Mouse (Mus musculus): ENCODE results near the gene Olfr229. TPM values are rescaled to one million over a fixed set of nuclear protein-coding genes. Genes with fewer than 3 reads are reported as not detected.
"Not testable (repeated sequence)": the region's sequence is repeated elsewhere in the genome, so short reads cannot be mapped to it uniquely, and the experiment has no call there.

Olfr229 gene
- polyA plus RNA-seq, 1 experiment from 2014 or later = not detected

DNA sequence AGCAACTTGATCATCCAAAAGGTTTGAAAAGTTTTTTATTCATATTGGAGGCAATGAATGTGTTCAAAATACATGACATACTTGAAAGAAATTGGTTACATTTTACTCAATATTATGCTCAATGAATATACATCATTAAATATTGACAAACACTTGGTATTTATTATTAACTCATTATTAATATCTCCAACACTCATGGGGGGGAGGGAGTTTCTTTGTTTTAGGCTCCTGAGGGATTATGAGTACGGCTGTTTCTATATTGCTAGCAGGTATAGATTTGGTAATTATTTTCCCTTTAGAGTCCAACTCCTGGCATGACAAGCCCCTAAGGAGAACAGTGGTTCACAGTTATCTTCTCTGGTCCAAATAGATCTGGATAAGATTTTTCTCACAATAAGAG, 30.1 kb downstream of the Olfr229 start, which contains the start of gene Olfr974:
Gene Olfr974, plus strand, starts transcription at position 301 of the 400 bp plus-strand sequence.
- WGBS = 88% methylated on average over 1 of the region's 1 CpGs
- Histone ChIP-seq H3K4me3 (ENCODE audit: low read depth, low read length) (no peak within 1 kb of the TSS), H3K27ac (ENCODE audit: low read depth, low read length) (no peak within 1 kb of the TSS), H3K9me3 (ENCODE audit: control insufficient read depth, low read length) (no peaks in the 10 kb centered on the region), H3K36me3 (ENCODE audit: control insufficient read depth, insufficient read depth, low read length) (no peaks in the 10 kb centered on the region), H3K4me2 (ENCODE audit: low read depth, low read length, severe bottlenecking) (no peak within 1 kb of the TSS), H3K4me1 (replicated peaks; ENCODE audit: control insufficient read depth, insufficient read depth, low read length) (no peaks in the 10 kb centered on the region), H3K9ac (ENCODE audit: low read length) (no peak within 1 kb of the TSS), H3K27me3 (ENCODE audit: control insufficient read depth, insufficient read depth, low read length) (no peaks in the 10 kb centered on the region)
- ATAC-seq (replicated peaks; ENCODE audit: low FRiP score) (no peak), DNase-seq (ENCODE audit: low spot score) (no peak)

DNA sequence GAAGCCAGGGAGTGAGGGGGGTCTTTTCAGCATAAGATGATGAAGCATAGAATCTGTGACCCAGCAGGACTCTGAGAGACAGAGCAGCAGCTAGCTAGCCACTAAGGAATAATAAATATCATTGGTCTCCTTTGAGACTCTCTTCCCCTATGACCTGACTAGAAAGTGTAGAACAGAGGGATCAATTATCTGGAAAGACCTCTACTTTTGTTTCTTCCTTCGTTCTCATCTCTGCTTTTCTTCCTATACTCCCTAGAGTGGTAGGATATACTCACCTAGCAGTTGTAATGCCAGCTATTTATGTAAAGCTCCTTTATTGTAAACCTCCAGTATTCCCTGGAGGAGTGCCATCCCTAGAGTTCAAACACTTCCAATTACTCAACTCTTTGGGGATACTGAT, 44.8 kb downstream of the Olfr229 start, which contains the start of gene Olfr975:
Gene Olfr975, minus strand, starts transcription at position 101 of the 400 bp plus-strand sequence.
- Histone ChIP-seq H3K9ac (ENCODE audit: low read length) (no peak within 1 kb of the TSS), H3K4me2 (ENCODE audit: low read depth, low read length, severe bottlenecking) (no peak within 1 kb of the TSS), H3K4me1 (replicated peaks; ENCODE audit: control insufficient read depth, insufficient read depth, low read length) (no peaks in the 10 kb centered on the region), H3K36me3 (ENCODE audit: control insufficient read depth, insufficient read depth, low read length) (no peaks in the 10 kb centered on the region), H3K27ac (ENCODE audit: low read depth, low read length) (no peak within 1 kb of the TSS), H3K27me3 (ENCODE audit: control insufficient read depth, insufficient read depth, low read length) (no peaks in the 10 kb centered on the region), H3K4me3 (ENCODE audit: low read depth, low read length) (no peak within 1 kb of the TSS), H3K9me3 (ENCODE audit: control insufficient read depth, low read length) (no peaks in the 10 kb centered on the region)
- DNase-seq (ENCODE audit: low spot score) (no peak), ATAC-seq (replicated peaks; ENCODE audit: low FRiP score) (no peak)
- WGBS = 69% methylated on average over 1 of the region's 1 CpGs

DNA sequence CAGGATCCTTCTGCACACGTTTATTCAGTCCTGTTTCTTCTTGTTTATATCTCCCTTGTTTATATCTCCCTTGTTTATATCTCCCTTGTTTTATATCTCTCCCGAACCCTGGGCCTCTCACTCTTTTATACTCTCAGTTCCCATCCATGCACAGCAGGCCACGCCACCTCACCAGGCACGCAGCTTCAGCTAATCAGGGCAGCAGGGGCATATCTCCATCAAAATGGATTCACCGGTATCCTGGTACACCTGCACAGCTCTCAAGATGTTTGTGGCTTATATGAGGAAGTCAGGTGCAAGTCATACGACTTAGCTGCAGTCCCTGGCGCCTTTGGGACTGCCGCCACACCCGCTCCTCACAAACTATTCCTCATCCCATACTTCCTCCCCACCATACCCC, 53.9 kb downstream of the Olfr229 start, which contains the start of gene Olfr976:
Gene Olfr976, minus strand, starts transcription at position 101 of the 400 bp plus-strand sequence.
- DNase-seq (ENCODE audit: low spot score); H3K4me3 ChIP-seq (ENCODE audit: low read depth, low read length); H3K36me3 ChIP-seq (ENCODE audit: control insufficient read depth, insufficient read depth, low read length); H3K9me3 ChIP-seq (ENCODE audit: control insufficient read depth, low read length); H3K9ac ChIP-seq (ENCODE audit: low read length); H3K4me1 ChIP-seq (replicated peaks; ENCODE audit: control insufficient read depth, insufficient read depth, low read length); H3K27ac ChIP-seq (ENCODE audit: low read depth, low read length); H3K27me3 ChIP-seq (ENCODE audit: control insufficient read depth, insufficient read depth, low read length); H3K4me2 ChIP-seq (ENCODE audit: low read depth, low read length, severe bottlenecking); ATAC-seq (replicated peaks; ENCODE audit: low FRiP score): not testable (repeated sequence)
- 85% methylated on average over 5 of the region's 9 CpGs for WGBS

Other genes starting within 250 kb of the Olfr229 start
- not detected in 2 replicates for gene Olfr963, start 240.1 kb upstream of the Olfr229 start, polyA plus RNA-seq (2014; fragmentation: Nextera tagmentation; extraction: Ambion mirVana)
- not detected in 2 replicates for gene Olfr149, start 200.2 kb upstream of the Olfr229 start, polyA plus RNA-seq (2014; fragmentation: Nextera tagmentation; extraction: Ambion mirVana)
- not detected in 2 replicates for gene Olfr965, start 196.0 kb upstream of the Olfr229 start, polyA plus RNA-seq (2014; fragmentation: Nextera tagmentation; extraction: Ambion mirVana)
- gene Olfr150, start 176.4 kb upstream of the Olfr229 start, polyA plus RNA-seq (2014; fragmentation: Nextera tagmentation; extraction: Ambion mirVana) = not detected in 2 replicates
- not detected in 2 replicates for gene Olfr967, start 161.1 kb upstream of the Olfr229 start, polyA plus RNA-seq (2014; fragmentation: Nextera tagmentation; extraction: Ambion mirVana)
- not detected in 2 replicates for gene Olfr968, start 124.1 kb upstream of the Olfr229 start, polyA plus RNA-seq (2014; fragmentation: Nextera tagmentation; extraction: Ambion mirVana)
- not detected in 2 replicates for gene Olfr969, start 116.4 kb upstream of the Olfr229 start, polyA plus RNA-seq (2014; fragmentation: Nextera tagmentation; extraction: Ambion mirVana)
- gene Olfr970, start 98.5 kb upstream of the Olfr229 start, polyA plus RNA-seq (2014; fragmentation: Nextera tagmentation; extraction: Ambion mirVana) = not detected in 2 replicates
- not detected in 2 replicates for gene Olfr971, start 70.5 kb upstream of the Olfr229 start, polyA plus RNA-seq (2014; fragmentation: Nextera tagmentation; extraction: Ambion mirVana)
- gene Olfr972, start 40.9 kb upstream of the Olfr229 start, polyA plus RNA-seq (2014; fragmentation: Nextera tagmentation; extraction: Ambion mirVana) = not detected in 2 replicates
- gene Olfr974, start 30.2 kb downstream of the Olfr229 start, polyA plus RNA-seq (2014; fragmentation: Nextera tagmentation; extraction: Ambion mirVana) = not detected in 2 replicates
- not detected in 2 replicates for gene Olfr975, start 44.7 kb downstream of the Olfr229 start, polyA plus RNA-seq (2014; fragmentation: Nextera tagmentation; extraction: Ambion mirVana)
- gene Olfr976, start 53.8 kb downstream of the Olfr229 start, polyA plus RNA-seq (2014; fragmentation: Nextera tagmentation; extraction: Ambion mirVana) = not detected in 2 replicates
- gene Olfr978, start 84.8 kb downstream of the Olfr229 start, polyA plus RNA-seq (2014; fragmentation: Nextera tagmentation; extraction: Ambion mirVana) = not detected in 2 replicates
- not detected in 2 replicates for gene Olfr979, start 96.1 kb downstream of the Olfr229 start, polyA plus RNA-seq (2014; fragmentation: Nextera tagmentation; extraction: Ambion mirVana)
- not detected in 2 replicates for gene Olfr980, start 102.2 kb downstream of the Olfr229 start, polyA plus RNA-seq (2014; fragmentation: Nextera tagmentation; extraction: Ambion mirVana)
- not detected in 2 replicates for gene Olfr981, start 114.1 kb downstream of the Olfr229 start, polyA plus RNA-seq (2014; fragmentation: Nextera tagmentation; extraction: Ambion mirVana)
- gene Olfr982, start 166.5 kb downstream of the Olfr229 start, polyA plus RNA-seq (2014; fragmentation: Nextera tagmentation; extraction: Ambion mirVana) = not detected in 2 replicates
- not detected in 2 replicates for gene Olfr983, start 186.3 kb downstream of the Olfr229 start, polyA plus RNA-seq (2014; fragmentation: Nextera tagmentation; extraction: Ambion mirVana)
- gene Olfr984, start 206.9 kb downstream of the Olfr229 start, polyA plus RNA-seq (2014; fragmentation: Nextera tagmentation; extraction: Ambion mirVana) = not detected in 2 replicates
- gene Olfr985, start 222.8 kb downstream of the Olfr229 start, polyA plus RNA-seq (2014; fragmentation: Nextera tagmentation; extraction: Ambion mirVana) = not detected in 2 replicates
- not detected in 2 replicates for gene Tmem225, start 240.8 kb downstream of the Olfr229 start, polyA plus RNA-seq (2014; fragmentation: Nextera tagmentation; extraction: Ambion mirVana)

Data from forebrain, embryonic 11.5 days (tissue).